Mouse (Mus musculus) midbrain, postnatal 0 days (tissue): ENCODE results near the gene Pum1. TPM values are rescaled to one million over a fixed set of nuclear protein-coding genes. Genes with fewer than 3 reads are reported as not detected.
A peak's percentile ranks its signal among the peaks of the same experiment; 100 is the strongest.

Source experiments
- ATAC-seq: fragments of 200-750 bp; cut with Nextera tagmentation; 2 replicates; pipeline ENCODE4 v1.8.0; 2017; ENCODE audit warnings: moderate number of reproducible peaks, mild to moderate bottlenecking, moderate TSS enrichment, moderate library complexity; ENCODE audit not compliant: low FRiP score
- DNase-seq: peaks from one replicate; pipeline ENCODE4 v3.0.0-alpha.2; 2015; ENCODE audit warnings: low spot score
- H3K27ac ChIP-seq: fragments of 300-500 bp; sonication (generic); 2 replicates; pipeline ENCODE4 v1.5.1; 2014; ENCODE audit warnings: low read depth, mild to moderate bottlenecking, low read length, mixed read lengths
- H3K27me3 ChIP-seq: fragments of 300-500 bp; sonication (generic); 2 replicates; pipeline ENCODE4 v1.6.1; 2014; ENCODE audit warnings: low read length, control low read depth, mixed read lengths; ENCODE audit not compliant: insufficient read depth
- H3K36me3 ChIP-seq: fragments of 300-500 bp; sonication (generic); 2 replicates; pipeline ENCODE4 v1.6.1; 2014; ENCODE audit warnings: low read length, control low read depth, mixed read lengths; ENCODE audit not compliant: insufficient read depth
- H3K4me1 ChIP-seq: fragments of 300-500 bp; sonication (generic); 2 replicates; pipeline ENCODE4 v1.6.1; 2014; ENCODE audit warnings: mild to moderate bottlenecking, control low read depth, antibody characterized with exemption, low read length, mixed read lengths; ENCODE audit not compliant: insufficient read depth
- H3K4me2 ChIP-seq: fragments of 300-500 bp; sonication (generic); 2 replicates; pipeline ENCODE4 v1.6.1; 2014; ENCODE audit warnings: low read depth, mild to moderate bottlenecking, low read length, mixed read lengths; ENCODE audit not compliant: poor library complexity, severe bottlenecking
- H3K4me3 ChIP-seq: fragments of 300-500 bp; sonication (generic); 2 replicates; pipeline ENCODE4 v1.5.1; 2014; ENCODE audit warnings: low read depth, mild to moderate bottlenecking, low read length, moderate library complexity
- H3K9ac ChIP-seq: fragments of 300-500 bp; sonication (generic); replicated peaks from 2 replicates; pipeline ENCODE4 v1.6.1; 2014; ENCODE audit warnings: mild to moderate bottlenecking, low read length, moderate library complexity, mixed read lengths; ENCODE audit not compliant: poor library complexity, severe bottlenecking
- H3K9me3 ChIP-seq: fragments of 300-500 bp; sonication (generic); 2 replicates; pipeline ENCODE4 v1.6.1; 2016; ENCODE audit warnings: low read length, control low read depth
- CTCF ChIP-seq: IDR thresholded peaks from 2 replicates; pipeline ENCODE4 v1.5.1; 2016; ENCODE audit warnings: antibody characterized with exemption, mild to moderate bottlenecking
- WGBS: fragments of 180-500 bp; shearing (Covaris S2); extraction: QIAGEN DNeasy Blood & Tissue Kit; methylation state at CpG from one replicate; pipeline ENCODE4 v1.1.7; 2014; 5-methylcytosine and 5-hydroxymethylcytosine counted together
- polyA plus RNA-seq: library from polyadenylated mRNA; unstranded; fragments of >200 nt; fragmentation: Nextera tagmentation; extraction: Ambion mirVana; gene quantifications from 2 replicates; pipeline ENCODE4 v1.2.1, GENCODE M21; 2015
- total RNA-seq: library from RNA; depleted of rRNA; stranded (reverse); fragments of >200 nt; gene quantifications from 2 replicates; pipeline ENCODE4 v1.2.3, GENCODE M21; 2014

Gene Pum1
- total and polyA plus RNA-seq, 2 experiments from 2014 or later = 73.6 to 87.2 TPM

- H3K9ac ChIP-seq = no peak overlapping the region
- no peak overlapping the region for H3K4me2 ChIP-seq
- H3K4me1 ChIP-seq = peaks cover 46% of the 10 kb centered on the region
- H3K9me3 ChIP-seq = no peaks in the 10 kb centered on the region
- no peaks in the 10 kb centered on the region for H3K36me3 ChIP-seq
- peak; percentile 85 for DNase-seq
- no peak for TF ChIP-seq CTCF
- no peaks in the 10 kb centered on the region for H3K27me3 ChIP-seq
- H3K27ac ChIP-seq = peak overlapping the region; percentile 38; the same call in 1 of the 2 replicates
- 25% methylated on average over 5 of the region's 5 CpGs for WGBS
- no peak for ATAC-seq
- H3K4me3 ChIP-seq = no peak overlapping the region
Observed at GRCm38 (mm10) chr4:130809784-130810183, 146.7 kb downstream of the Pum1 start.

- H3K4me1 ChIP-seq = peaks cover 50% of the 10 kb centered on the region
- peak; percentile 52 for ATAC-seq
- no peaks in the 10 kb centered on the region for H3K36me3 ChIP-seq
- H3K4me2 ChIP-seq = no peak overlapping the region
- no peak overlapping the region for H3K4me3 ChIP-seq
- H3K9ac ChIP-seq = no peak overlapping the region
- 22% methylated on average over 3 of the region's 3 CpGs for WGBS
- no peak for TF ChIP-seq CTCF
- no peaks in the 10 kb centered on the region for H3K27me3 ChIP-seq
- H3K27ac ChIP-seq = 0 out of 2 replicates have a peak overlapping the region, but pooled peaks have one; percentile 49
- H3K9me3 ChIP-seq = no peaks in the 10 kb centered on the region
- DNase-seq = peak; percentile 76
Observed at GRCm38 (mm10) chr4:130810845-130811244, 147.7 kb downstream of the Pum1 start.

GRCm38 (mm10) chr4:130811385-130811784, 148.3 kb downstream of the Pum1 start:
- Histone ChIP-seq H3K4me3 (no peak overlapping the region), H3K9ac (peak overlapping the region; percentile 33; the same call in 1 of the 2 replicates), H3K27me3 (no peaks in the 10 kb centered on the region), H3K4me2 (peak overlapping the region; percentile 1; the same call in 1 of the 2 replicates), H3K9me3 (no peaks in the 10 kb centered on the region), H3K36me3 (no peaks in the 10 kb centered on the region), H3K4me1 (peaks cover 50% of the 10 kb centered on the region), H3K27ac (peak overlapping the region; percentile 49)
- DNase-seq (no peak), ATAC-seq (no peak)
- WGBS = 36% methylated on average over 7 of the region's 7 CpGs
- no peak for TF ChIP-seq CTCF

- DNase-seq (peak; percentile 93), ATAC-seq (peak; percentile 79)
- Histone ChIP-seq H3K36me3 (peaks cover 7% of the 10 kb centered on the region), H3K27ac (peak overlapping the region; percentile 90), H3K9ac (peak overlapping the region; percentile 50), H3K4me1 (peaks cover 50% of the 10 kb centered on the region), H3K27me3 (no peaks in the 10 kb centered on the region), H3K4me2 (peak overlapping the region; percentile 44), H3K4me3 (no peak overlapping the region), H3K9me3 (no peaks in the 10 kb centered on the region)
- WGBS = 28% methylated on average over 2 of the region's 2 CpGs
- TF ChIP-seq CTCF = no peak
Observed at GRCm38 (mm10) chr4:130813958-130814357, 150.8 kb downstream of the Pum1 start.

DNA sequence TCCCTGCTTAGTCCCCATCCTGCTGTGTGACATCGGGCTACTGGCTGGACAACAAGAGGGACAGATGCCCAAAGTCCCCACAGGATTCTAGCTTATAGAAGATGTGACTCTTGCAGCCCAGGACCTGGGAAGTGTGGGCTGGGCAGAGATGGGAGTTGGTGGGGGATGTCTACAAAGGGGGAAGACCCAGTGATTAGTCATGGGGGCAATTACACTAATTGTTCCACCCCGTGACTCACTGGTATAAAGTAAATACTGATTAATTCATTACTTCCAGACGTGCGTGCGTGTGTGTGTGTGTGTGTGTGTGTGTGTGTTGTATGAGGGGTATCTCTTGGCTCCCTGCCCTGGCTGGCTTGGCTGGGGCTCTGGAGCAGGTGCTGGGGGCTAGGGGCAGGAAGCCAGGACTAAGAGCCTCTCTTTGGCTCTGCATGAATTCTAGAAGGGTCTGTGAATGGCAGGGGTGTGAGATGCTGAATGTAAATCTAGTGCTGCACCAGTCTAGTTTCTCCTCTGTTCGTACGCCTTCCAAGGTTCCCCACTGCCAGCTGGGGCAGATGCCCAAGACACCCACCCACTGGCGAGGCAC, 151.7 kb downstream of the Pum1 start:
- no peak overlapping the region for H3K4me2 ChIP-seq
- H3K27ac ChIP-seq = peak overlapping the region; percentile 90
- 0 out of 2 replicates have a peak overlapping the region, but pooled peaks have one; percentile 50 for H3K9ac ChIP-seq
- peaks cover 43% of the 10 kb centered on the region for H3K4me1 ChIP-seq
- no peak for TF ChIP-seq CTCF
- WGBS = 38% methylated on average over 8 of the region's 8 CpGs
- H3K9me3 ChIP-seq = no peaks in the 10 kb centered on the region
- DNase-seq = peak; percentile 89
- H3K36me3 ChIP-seq = peaks cover 12% of the 10 kb centered on the region
- no peak overlapping the region for H3K4me3 ChIP-seq
- H3K27me3 ChIP-seq = no peaks in the 10 kb centered on the region
- peak; percentile 17; the same call in 1 of the 2 replicates for ATAC-seq

DNA sequence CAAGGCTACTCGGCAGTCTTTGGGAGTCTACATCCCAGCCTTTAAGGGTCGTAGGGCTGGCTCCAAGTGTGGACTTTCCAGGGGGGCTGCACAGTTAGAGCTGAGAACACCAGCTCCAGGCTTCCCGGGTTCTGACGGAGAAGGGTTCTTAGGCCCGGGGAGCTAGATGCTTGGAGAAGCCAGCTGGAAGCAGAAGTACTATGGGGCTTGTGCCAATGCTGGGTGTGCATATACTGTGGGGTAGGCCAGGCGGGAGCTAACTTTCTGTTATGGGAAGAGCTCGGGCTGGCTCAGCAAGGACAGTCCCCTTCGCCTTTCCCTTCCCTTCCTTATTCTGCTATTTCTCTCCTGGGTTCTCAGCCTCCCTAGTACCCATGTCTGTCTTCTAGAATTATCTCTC, 152.7 kb downstream of the Pum1 start:
- H3K27me3 ChIP-seq = no peaks in the 10 kb centered on the region
- no peaks in the 10 kb centered on the region for H3K9me3 ChIP-seq
- no peak overlapping the region for H3K4me2 ChIP-seq
- ATAC-seq = no peak
- H3K36me3 ChIP-seq = peaks cover 20% of the 10 kb centered on the region
- WGBS = 71% methylated on average over 8 of the region's 8 CpGs
- no peak for TF ChIP-seq CTCF
- peak overlapping the region; percentile 57; the same call in 1 of the 2 replicates for H3K27ac ChIP-seq
- no peak for DNase-seq
- H3K4me3 ChIP-seq = no peak overlapping the region
- H3K9ac ChIP-seq = no peak overlapping the region
- H3K4me1 ChIP-seq = peaks cover 41% of the 10 kb centered on the region
